Mouse (Mus musculus): Measurements from ENCODE around the gene Snx25.
"Not testable (repeated sequence)": the region's sequence is repeated elsewhere in the genome, so short reads cannot be mapped to it uniquely, and the experiment has no call there.

DNA sequence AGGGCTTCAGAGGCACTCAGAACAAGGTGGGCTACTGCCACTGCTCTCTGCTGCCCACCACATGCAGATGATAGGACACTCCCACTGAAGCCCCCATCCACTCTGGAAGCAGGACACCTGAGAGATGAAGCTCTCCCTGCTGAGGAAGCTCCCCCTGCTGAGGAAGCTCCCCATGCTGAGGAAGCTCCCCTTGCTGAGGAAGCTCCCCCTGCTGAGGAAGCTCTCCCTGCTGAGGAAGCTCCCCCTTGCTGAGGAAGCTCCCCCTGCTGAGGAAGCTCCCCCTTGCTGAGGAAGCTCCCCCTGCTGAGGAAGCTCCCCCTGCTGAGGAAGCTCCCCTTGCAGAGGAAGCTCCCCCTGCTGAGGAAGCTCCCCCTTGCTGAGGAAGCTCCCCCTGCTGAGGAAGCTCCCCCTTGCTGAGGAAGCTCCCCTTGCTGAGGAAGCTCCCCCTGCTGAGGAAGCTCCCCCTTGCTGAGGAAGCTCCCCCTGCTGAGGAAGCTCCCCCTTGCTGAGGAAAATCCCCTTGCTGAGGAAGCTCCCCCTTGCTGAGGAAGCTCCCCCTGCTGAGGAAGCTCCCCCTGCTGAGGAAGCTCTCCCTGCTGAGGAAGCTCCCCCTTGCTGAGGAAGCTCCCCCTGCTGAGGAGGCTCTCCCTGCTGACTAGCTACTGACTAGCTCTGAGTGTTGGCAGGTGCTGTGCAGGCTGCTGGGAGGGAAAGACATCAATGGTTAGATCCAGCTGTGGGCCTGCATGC lies 38.4 kb downstream of the Snx25 start:
- TF ChIP-seq CTCF (IDR thresholded peaks at IDR 0.05; ENCODE audit: low read depth) = 0 out of 2 replicates have a peak, but pooled peaks have one; percentile 2
- not testable (repeated sequence) for TF ChIP-seq EP300 (optimal IDR thresholded peaks at IDR 0.05)
